Mouse (Mus musculus) testis, postnatal 10 days (tissue): ENCODE data around the gene Akr1c19.
"Not testable (repeated sequence)": the region's sequence is repeated elsewhere in the genome, so short reads cannot be mapped to it uniquely, and the experiment has no call there.

ENCODE experiments used
- DNase-seq: peaks from one replicate; pipeline ENCODE4 v3.0.0; 2021; ENCODE audit warnings: low spot score

The Akr1c19 gene

DNA sequence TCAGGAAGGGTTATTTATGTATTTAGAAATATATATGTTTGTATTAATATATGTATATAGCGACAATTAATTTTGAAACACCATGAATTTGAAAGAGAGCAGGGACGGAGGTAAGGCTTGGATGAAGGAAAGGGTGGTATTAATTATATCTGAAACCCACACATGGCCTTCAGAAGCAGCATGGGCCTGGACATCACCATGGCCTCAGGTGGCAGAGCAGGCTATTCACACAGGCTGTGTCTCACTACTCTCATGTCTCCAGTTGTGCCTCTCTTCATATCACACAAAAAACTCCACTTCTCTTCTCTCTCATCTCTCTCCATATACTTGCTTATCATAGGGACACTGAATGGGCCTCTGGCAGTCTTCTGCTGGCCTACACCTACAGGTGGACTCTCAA is 37.0 kb downstream of the Akr1c19 start:
- DNase-seq: not testable (repeated sequence)

DNA sequence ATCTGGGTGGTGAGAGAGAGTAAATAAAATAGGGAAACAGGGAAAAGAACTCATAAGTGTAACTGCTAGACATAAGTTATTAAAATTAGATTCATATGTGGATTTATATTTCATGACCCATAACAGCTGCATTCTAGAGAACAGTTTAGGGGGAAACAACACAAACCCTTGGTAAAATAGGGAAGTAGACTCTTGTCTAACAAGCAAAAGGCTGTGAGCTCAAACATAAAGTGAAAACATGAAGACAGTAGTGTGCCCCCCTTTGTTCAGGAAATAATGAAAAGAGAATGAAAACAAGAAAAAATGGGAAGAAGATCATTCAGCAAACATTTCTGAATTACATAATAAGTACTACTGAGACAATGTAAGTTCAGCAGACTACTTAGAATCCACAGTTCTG is 42.4 kb downstream of the Akr1c19 start:
- no peak for DNase-seq

- no peak for DNase-seq
These were observed 49.0 kb downstream of the Akr1c19 start for GRCm38 (mm10) chr13:4277526-4277925.

DNA sequence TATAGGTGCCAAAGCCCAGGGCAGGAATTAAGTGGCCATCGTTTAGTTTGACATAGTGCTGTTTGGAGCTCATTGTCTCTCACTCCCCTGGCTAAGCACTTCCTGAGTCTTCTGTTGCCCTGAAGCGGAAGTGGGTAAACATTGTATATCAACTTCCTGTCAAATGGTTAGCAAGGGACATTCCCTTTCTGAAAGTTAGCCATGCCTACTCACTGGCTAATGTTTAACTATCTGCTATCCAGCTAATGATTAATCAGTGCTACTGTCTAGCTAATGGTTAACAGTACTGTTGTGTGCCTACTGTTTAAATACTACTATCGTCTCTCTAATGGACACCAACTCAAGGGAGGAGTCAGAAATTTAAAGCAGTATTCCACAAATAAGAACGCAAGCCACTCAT is 50.8 kb downstream of the Akr1c19 start, which contains the start of gene Akr1c12:
Gene Akr1c12 (minus strand): TSS at position 150 of the 400 bp plus-strand sequence.
- DNase-seq: no peak

DNA sequence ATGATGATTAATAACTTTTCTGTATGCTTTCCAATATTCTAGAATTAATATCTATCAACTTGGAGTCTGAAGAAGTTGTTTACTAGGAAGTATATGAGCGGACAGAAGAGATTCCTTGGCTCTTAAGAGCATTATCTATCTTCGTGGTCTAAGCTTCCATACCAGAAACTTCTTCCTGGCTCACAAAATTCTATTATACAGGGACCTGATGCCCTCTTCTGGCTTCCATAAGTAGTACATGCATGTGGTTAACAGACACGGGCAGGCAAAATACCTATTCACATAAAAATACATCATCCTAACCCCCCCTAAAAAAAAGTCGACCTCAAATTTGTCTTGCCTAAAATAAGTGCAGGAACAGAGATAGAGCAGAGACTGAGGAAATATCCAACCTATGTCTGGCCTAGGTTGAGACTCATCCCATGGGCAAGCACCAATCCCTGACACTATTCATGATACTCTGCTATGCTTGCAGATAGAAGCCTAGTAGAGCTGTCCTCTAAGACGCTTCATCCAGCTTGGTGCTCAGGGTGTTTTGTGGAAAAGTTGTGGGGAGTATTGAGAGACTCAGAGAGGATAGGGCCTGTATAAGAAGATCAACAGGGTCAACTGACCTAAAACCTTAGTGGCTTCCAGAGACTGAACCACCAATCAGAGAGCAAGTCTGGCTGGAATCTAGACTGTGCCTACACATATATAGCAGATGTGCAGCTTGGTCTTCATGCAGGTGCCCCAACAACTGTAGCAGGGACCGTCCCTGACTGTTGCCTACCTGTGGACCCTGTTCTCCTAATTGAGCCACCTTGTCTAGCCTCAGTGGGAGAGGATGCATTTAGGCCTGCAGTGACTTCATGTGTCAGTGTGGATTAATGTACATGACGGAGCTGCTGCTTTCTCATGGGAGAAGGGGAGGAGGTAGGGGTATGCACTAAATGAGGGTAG is 53.2 kb downstream of the Akr1c19 start:
- peak; percentile 50 for DNase-seq

- DNase-seq: no peak
These were observed 68.5 kb downstream of the Akr1c19 start for GRCm38 (mm10) chr13:4296991-4297390.
